Mouse (Mus musculus): ENCODE measurements around the gene Eif4g2. TPM values are rescaled to one million over a fixed set of nuclear protein-coding genes. Genes with fewer than 3 reads are reported as not detected.
A peak's percentile ranks its signal among the peaks of the same experiment; 100 is the strongest.

Gene Eif4g2
- 156 and 167 TPM in 2 replicates for polyA plus RNA-seq (2012; rRNA removed)

- Histone ChIP-seq H3K4me1 (ENCODE audit: control insufficient read depth, insufficient read depth, low read length) (peaks cover 7% of the 10 kb centered on the region; the same call in 1 of the 2 replicates), H3K27ac (ENCODE audit: control insufficient read depth, insufficient read depth, low read depth, low read length) (peak within 1 kb of the TSS; percentile 98), H3K27me3 (ENCODE audit: control insufficient read depth, insufficient read depth, low read length) (no peaks in the 10 kb centered on the region), H3K4me3 (ENCODE audit: control insufficient read depth, low read depth, low read length) (peak within 1 kb of the TSS; percentile 91), H3K36me3 (ENCODE audit: control insufficient read depth, insufficient read depth, low read length) (peaks cover 4% of the 10 kb centered on the region)
- peak; percentile 99 for TF ChIP-seq POLR2A (IDR thresholded peaks at IDR 0.05; ENCODE audit: control insufficient read depth, low read depth, low read length)
- no peak for TF ChIP-seq CTCF (IDR thresholded peaks at IDR 0.05; ENCODE audit: control insufficient read depth, insufficient read depth, insufficient replicate concordance, low read depth, low read length)
These were observed at the start of gene Eif4g2 for GRCm38 (mm10) chr7:111082822-111083732. Gene Eif4g2 (minus strand): TSS chr7:111083030.

GRCm38 (mm10) chr7:111132596-111132995, 49.8 kb upstream of the Eif4g2 start:
- Histone ChIP-seq H3K4me1 (ENCODE audit: control insufficient read depth, insufficient read depth, low read length) (no peaks in the 10 kb centered on the region), H3K4me3 (ENCODE audit: control insufficient read depth, low read depth, low read length) (no peak overlapping the region), H3K36me3 (ENCODE audit: control insufficient read depth, insufficient read depth, low read length) (no peaks in the 10 kb centered on the region), H3K27ac (ENCODE audit: control insufficient read depth, insufficient read depth, low read depth, low read length) (no peak overlapping the region), H3K27me3 (ENCODE audit: control insufficient read depth, insufficient read depth, low read length) (no peaks in the 10 kb centered on the region)
- TF ChIP-seq CTCF (IDR thresholded peaks at IDR 0.05; ENCODE audit: control insufficient read depth, insufficient read depth, insufficient replicate concordance, low read depth, low read length) (no peak), POLR2A (IDR thresholded peaks at IDR 0.05; ENCODE audit: control insufficient read depth, low read depth, low read length) (no peak)

- TF ChIP-seq POLR2A (IDR thresholded peaks at IDR 0.05; ENCODE audit: control insufficient read depth, low read depth, low read length) (no peak), CTCF (IDR thresholded peaks at IDR 0.05; ENCODE audit: control insufficient read depth, insufficient read depth, insufficient replicate concordance, low read depth, low read length) (no peak)
- Histone ChIP-seq H3K4me3 (ENCODE audit: control insufficient read depth, low read depth, low read length) (no peak overlapping the region), H3K27ac (ENCODE audit: control insufficient read depth, insufficient read depth, low read depth, low read length) (no peak overlapping the region)
These were observed 44.0 kb upstream of the Eif4g2 start for GRCm38 (mm10) chr7:111126636-111127395.

GRCm38 (mm10) chr7:111123761-111124546, 41.1 kb upstream of the Eif4g2 start:
- Histone ChIP-seq H3K4me1 (ENCODE audit: control insufficient read depth, insufficient read depth, low read length) (peaks cover 5% of the 10 kb centered on the region), H3K27me3 (ENCODE audit: control insufficient read depth, insufficient read depth, low read length) (no peaks in the 10 kb centered on the region), H3K4me3 (ENCODE audit: control insufficient read depth, low read depth, low read length) (no peak overlapping the region), H3K27ac (ENCODE audit: control insufficient read depth, insufficient read depth, low read depth, low read length) (no peak overlapping the region), H3K36me3 (ENCODE audit: control insufficient read depth, insufficient read depth, low read length) (no peaks in the 10 kb centered on the region)
- TF ChIP-seq POLR2A (IDR thresholded peaks at IDR 0.05; ENCODE audit: control insufficient read depth, low read depth, low read length) (no peak), CTCF (IDR thresholded peaks at IDR 0.05; ENCODE audit: control insufficient read depth, insufficient read depth, insufficient replicate concordance, low read depth, low read length) (no peak)

More at GRCm38 (mm10) chr7:111126636-111127395, 44.0 kb upstream of the Eif4g2 start:
- H3K27me3 ChIP-seq (ENCODE audit: control insufficient read depth, insufficient read depth, low read length), result no peaks in the 10 kb centered on the region
- H3K36me3 ChIP-seq (ENCODE audit: control insufficient read depth, insufficient read depth, low read length), result no peaks in the 10 kb centered on the region
- peaks cover 5% of the 10 kb centered on the region for H3K4me1 ChIP-seq (ENCODE audit: control insufficient read depth, insufficient read depth, low read length)

- H3K27me3 ChIP-seq (ENCODE audit: control insufficient read depth, insufficient read depth, low read length), result no peaks in the 10 kb centered on the region
- H3K4me3 ChIP-seq (ENCODE audit: control insufficient read depth, low read depth, low read length), result peak overlapping the region; percentile 86
- H3K4me1 ChIP-seq (ENCODE audit: control insufficient read depth, insufficient read depth, low read length), result peaks cover 5% of the 10 kb centered on the region
- no peaks in the 10 kb centered on the region for H3K36me3 ChIP-seq (ENCODE audit: control insufficient read depth, insufficient read depth, low read length)
- H3K27ac ChIP-seq (ENCODE audit: control insufficient read depth, insufficient read depth, low read depth, low read length), result peak overlapping the region; percentile 99
- TF ChIP-seq CTCF (IDR thresholded peaks at IDR 0.05; ENCODE audit: control insufficient read depth, insufficient read depth, insufficient replicate concordance, low read depth, low read length) (no peak), POLR2A (IDR thresholded peaks at IDR 0.05; ENCODE audit: control insufficient read depth, low read depth, low read length) (peak; percentile 96)
These were observed 39.8 kb upstream of the Eif4g2 start for GRCm38 (mm10) chr7:111122531-111123130.

- peak overlapping the region; percentile 86 for H3K4me3 ChIP-seq (ENCODE audit: control insufficient read depth, low read depth, low read length)
- H3K27me3 ChIP-seq (ENCODE audit: control insufficient read depth, insufficient read depth, low read length), result no peaks in the 10 kb centered on the region
- no peaks in the 10 kb centered on the region for H3K36me3 ChIP-seq (ENCODE audit: control insufficient read depth, insufficient read depth, low read length)
- peak overlapping the region; percentile 89 for H3K27ac ChIP-seq (ENCODE audit: control insufficient read depth, insufficient read depth, low read depth, low read length)
- TF ChIP-seq POLR2A (IDR thresholded peaks at IDR 0.05; ENCODE audit: control insufficient read depth, low read depth, low read length) (peak; percentile 50; the same call in 1 of the 2 replicates), CTCF (IDR thresholded peaks at IDR 0.05; ENCODE audit: control insufficient read depth, insufficient read depth, insufficient replicate concordance, low read depth, low read length) (no peak)
- peaks cover 5% of the 10 kb centered on the region for H3K4me1 ChIP-seq (ENCODE audit: control insufficient read depth, insufficient read depth, low read length)
These were observed 39.3 kb upstream of the Eif4g2 start for GRCm38 (mm10) chr7:111122084-111122530.

Measured in testis, adult 2 months (tissue).